Comparison of ENCODE assay signal across 7 mouse cellular contexts in the genomic region with DNA sequence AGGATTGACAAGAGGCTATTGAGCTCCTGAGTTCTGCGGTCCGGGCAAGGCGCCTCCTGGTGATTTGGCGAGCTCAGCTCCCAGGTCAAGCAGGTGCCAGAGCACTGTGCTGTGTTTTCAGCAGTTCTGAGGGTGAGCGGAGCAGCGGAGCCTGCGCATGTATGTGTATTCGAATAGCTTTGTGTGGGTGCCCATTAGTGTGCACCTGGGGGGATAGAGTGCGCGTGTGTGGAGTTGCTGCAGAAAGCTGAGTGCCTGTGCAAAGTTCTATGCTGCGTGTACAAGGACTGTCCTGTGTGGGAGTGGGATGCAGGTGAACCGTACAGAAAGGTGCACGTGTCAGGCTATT. TPM values are rescaled to one million over a fixed set of nuclear protein-coding genes. Genes with fewer than 3 reads are reported as not detected.
DNase-seq lines count a peak whose midpoint lies in the region; ATAC-seq and TF ChIP-seq lines count a peak whose summit lies in the region.

Gene Sec14l5, plus strand, starts transcription at position 73 of the 349 bp plus-strand sequence.

- intact Hi-C loops in left cerebral cortex, postnatal 36 days (cut with DNase I), result loop anchor here (2.0 to 5.0 kb wide), 2 partner anchors 95 to 166 kb away; partner anchors contain the start of gene Ubn1

- H3K4me1 ChIP-seq in lung, embryonic 16.5 days (replicated peaks; ENCODE audit: control insufficient read depth, insufficient read depth, low read length), result peaks cover 12% of the 10 kb centered on the region
- peaks cover 2% of the 10 kb centered on the region; the same call in 1 of the 2 replicates for H3K4me1 ChIP-seq in embryonic fibroblast, embryonic 13.5 days (ENCODE audit: control insufficient read depth, insufficient read depth, low read length)
- peaks cover 5% of the 10 kb centered on the region; the same call in 1 of the 2 replicates for H3K4me1 ChIP-seq in intestine, embryonic 16.5 days (ENCODE audit: control insufficient read depth, insufficient read depth, low read length)
- H3K4me1 ChIP-seq in neural tube, embryonic 15.5 days, result peaks cover 18% of the 10 kb centered on the region

- TF ChIP-seq CTCF in embryonic fibroblast, embryonic 13.5 days (IDR thresholded peaks at IDR 0.05; ENCODE audit: borderline replicate concordance, insufficient read depth, low read length), result no peak

- 12% methylated on average over 13 of the region's 13 CpGs for WGBS in lung, embryonic 16.5 days
- 13% methylated on average over 13 of the region's 13 CpGs for WGBS in intestine, embryonic 16.5 days
- WGBS in neural tube, embryonic 15.5 days, result 12% methylated on average over 13 of the region's 13 CpGs

- peak within 1 kb of the TSS; percentile 43 for H3K4me3 ChIP-seq in lung, embryonic 16.5 days (ENCODE audit: low read length)
- peak within 1 kb of the TSS; percentile 37 for H3K4me3 ChIP-seq in embryonic fibroblast, embryonic 13.5 days (ENCODE audit: insufficient read depth, low read length)
- peak within 1 kb of the TSS; percentile 41 for H3K4me3 ChIP-seq in intestine, embryonic 16.5 days (ENCODE audit: low read length)
- peak within 1 kb of the TSS; percentile 43 for H3K4me3 ChIP-seq in neural tube, embryonic 15.5 days (replicated peaks)

- DNase-seq in lung, postnatal 14 days, result no peak
- no peak for DNase-seq in left cerebral cortex, postnatal 36 days (ENCODE audit: low spot score in 2 of 2)
- no peak for DNase-seq in frontal cortex, postnatal 36 days (ENCODE audit: low spot score in 2 of 2)

- 0 out of 2 replicates have a peak within 1 kb of the TSS, but pooled peaks have one; percentile 44 for H3K27ac ChIP-seq in lung, embryonic 16.5 days (ENCODE audit: low read length)
- no peak within 1 kb of the TSS for H3K27ac ChIP-seq in embryonic fibroblast, embryonic 13.5 days (ENCODE audit: insufficient read depth, low read length)
- H3K27ac ChIP-seq in intestine, embryonic 16.5 days (ENCODE audit: low read length), result no peak within 1 kb of the TSS
- H3K27ac ChIP-seq in neural tube, embryonic 15.5 days (replicated peaks), result no peak within 1 kb of the TSS

- peak within 1 kb of the TSS; percentile 72 for H3K4me2 ChIP-seq in lung, embryonic 16.5 days (ENCODE audit: low read depth, low read length)
- peak within 1 kb of the TSS; percentile 75 for H3K4me2 ChIP-seq in intestine, embryonic 16.5 days (ENCODE audit: low read depth, low read length)
- H3K4me2 ChIP-seq in neural tube, embryonic 15.5 days, result peak within 1 kb of the TSS; percentile 76

- H3K36me3 ChIP-seq in lung, embryonic 16.5 days (ENCODE audit: control insufficient read depth, insufficient read depth, low read length), result no peaks in the 10 kb centered on the region
- H3K36me3 ChIP-seq in intestine, embryonic 16.5 days (ENCODE audit: control insufficient read depth, insufficient read depth, low read length), result no peaks in the 10 kb centered on the region
- H3K36me3 ChIP-seq in neural tube, embryonic 15.5 days, result no peaks in the 10 kb centered on the region

- H3K9me3 ChIP-seq in lung, embryonic 16.5 days (ENCODE audit: control insufficient read depth, low read length), result no peaks in the 10 kb centered on the region
- H3K9me3 ChIP-seq in intestine, embryonic 16.5 days (ENCODE audit: control insufficient read depth, low read length), result no peaks in the 10 kb centered on the region
- H3K9me3 ChIP-seq in neural tube, embryonic 15.5 days (replicated peaks), result no peaks in the 10 kb centered on the region

- TF ChIP-seq POLR2A in embryonic fibroblast, embryonic 13.5 days (IDR thresholded peaks at IDR 0.05; ENCODE audit: low read depth, low read length), result no peak

- H3K9ac ChIP-seq in lung, embryonic 16.5 days (ENCODE audit: low read length), result peak within 1 kb of the TSS; percentile 35; the same call in 1 of the 2 replicates
- no peak within 1 kb of the TSS; the same call in 1 of the 2 replicates for H3K9ac ChIP-seq in intestine, embryonic 16.5 days (ENCODE audit: low read depth, low read length)
- H3K9ac ChIP-seq in neural tube, embryonic 15.5 days (replicated peaks), result peak within 1 kb of the TSS; percentile 31

- ATAC-seq in lung, embryonic 16.5 days (ENCODE audit: low read depth), result no peak; the same call in 1 of the 2 replicates
- ATAC-seq in intestine, embryonic 16.5 days, result peak; percentile 66
- ATAC-seq in neural tube, embryonic 15.5 days (ENCODE audit: low FRiP score), result peak; percentile 46

- H3K27me3 ChIP-seq in lung, embryonic 16.5 days (ENCODE audit: control insufficient read depth, insufficient read depth, low read depth, low read length), result peaks cover 11% of the 10 kb centered on the region
- 0 out of 2 replicates have a peak, but pooled peaks cover 10% of the 10 kb centered on the region for H3K27me3 ChIP-seq in intestine, embryonic 16.5 days (replicated peaks; ENCODE audit: control insufficient read depth, insufficient read depth, low read length)
- H3K27me3 ChIP-seq in neural tube, embryonic 15.5 days (replicated peaks), result peaks cover 19% of the 10 kb centered on the region

RNA-seq across cellular contexts. Expression of gene Sec14l5, which starts in this region (rescaled TPM):
- 0.65 and 0.78 TPM in 2 replicates for polyA plus RNA-seq in lung, embryonic 16.5 days (2015; fragmentation: Nextera tagmentation; extraction: Ambion mirVana)
- polyA plus RNA-seq in embryonic fibroblast, embryonic 13.5 days (2011; ENCODE audit: insufficient read length, low read depth, missing spikeins), result not detected in 2 replicates
- 0.05 TPM in 1 of 2 replicates, not detected in the other for polyA plus RNA-seq in intestine, embryonic 16.5 days (2015; fragmentation: Nextera tagmentation; extraction: Ambion mirVana)
- 0.33 and 0.34 TPM in 2 replicates for polyA plus RNA-seq in neural tube, embryonic 15.5 days (2015; fragmentation: Nextera tagmentation; extraction: Ambion mirVana)
- 1 to 10 TPM; 5.6 to 6.3 TPM for total RNA-seq in left cerebral cortex, postnatal 36 days (2021)

Comparison
In these comparisons a context has a peak if more than half of its experiments do, and no peak if none do; other contexts are left out.
1. Peak in ATAC-seq, H3K4me3 ChIP-seq and H3K4me2 ChIP-seq in intestine, embryonic 16.5 days; RNA of the gene not detected or under 1 TPM.
2. Peak in ATAC-seq, H3K4me3 ChIP-seq, H3K9ac ChIP-seq and H3K4me2 ChIP-seq in neural tube, embryonic 15.5 days; RNA of the gene not detected or under 1 TPM.